Mouse (Mus musculus) urinary bladder, postnatal 10 days (tissue): ENCODE data around the gene Tas2r114.

ENCODE experiments used
- DNase-seq: peaks from one replicate; pipeline ENCODE4 v3.0.0; 2022; ENCODE audit warnings: low spot score

Tas2r114 gene

GRCm38 (mm10) chr6:131689963-131690362, at the start of gene Tas2r114:
Tas2r114 (minus strand) TSS chr6:131690063.
- DNase-seq = no peak

DNA sequence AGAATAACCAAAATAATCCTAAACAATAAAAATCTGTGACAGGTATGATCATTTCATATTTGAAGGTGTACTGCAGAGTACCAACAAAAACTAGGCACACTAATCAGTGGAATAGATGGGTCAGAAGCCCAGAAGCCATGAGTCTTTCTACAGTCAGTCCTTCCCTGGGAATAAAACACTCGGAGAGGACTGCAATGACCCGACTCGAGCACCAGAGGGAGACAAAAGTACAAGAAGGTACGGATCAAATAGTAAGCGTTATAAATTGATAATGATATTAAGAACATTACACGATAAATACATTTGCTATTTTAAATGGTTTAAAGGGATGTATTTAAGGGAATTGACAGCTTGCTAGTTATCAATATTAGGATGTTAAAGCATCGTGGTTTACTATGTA, 22.9 kb upstream of the Tas2r114 start:
- no peak for DNase-seq

DNA sequence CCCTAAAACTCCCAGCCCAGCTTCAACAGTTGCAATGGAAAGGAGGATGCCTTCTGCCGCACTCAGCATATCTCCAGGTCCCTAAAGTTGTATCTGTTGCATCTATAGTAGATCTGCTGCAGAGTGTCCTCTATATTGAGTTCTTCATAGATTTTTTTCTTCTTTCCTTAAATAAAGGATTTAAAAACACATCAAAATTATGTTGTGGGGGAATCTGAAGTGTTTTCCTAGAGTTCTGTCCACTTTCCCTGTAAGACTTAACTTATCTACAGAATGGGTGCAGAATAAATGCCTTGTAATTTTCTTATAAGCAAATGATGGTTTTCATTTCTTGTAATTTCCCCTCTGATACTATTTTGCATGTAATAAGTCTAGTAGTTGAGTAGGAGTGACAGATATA, 2.5 kb downstream of the Tas2r114 start, which contains the start of gene Tas2r105:
TSS of gene Tas2r105 (minus strand) at position 101 of the 400 bp plus-strand sequence.
- DNase-seq = no peak

DNA sequence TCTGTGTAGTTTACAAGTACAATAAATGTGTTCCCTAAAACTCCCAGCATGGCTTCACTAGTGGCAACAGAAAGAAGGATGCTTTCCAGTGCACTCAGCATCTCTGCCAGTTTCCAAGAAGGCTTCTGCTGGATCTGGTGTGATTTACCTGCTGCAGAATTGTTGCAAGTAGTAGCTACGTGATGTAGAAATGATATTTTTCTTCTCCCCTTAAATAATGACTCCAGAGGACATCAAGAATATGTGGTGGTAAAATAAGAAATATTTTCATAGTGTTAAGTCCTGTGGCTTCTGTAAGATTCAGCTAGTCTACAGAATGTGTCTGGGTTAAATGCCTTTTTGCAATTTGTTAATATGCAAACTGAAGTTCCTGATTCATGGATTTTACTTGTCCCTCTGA, 4.2 kb downstream of the Tas2r114 start, which contains the start of gene Tas2r104:
TSS of gene Tas2r104 (minus strand) at position 101 of the 400 bp plus-strand sequence.
- no peak for DNase-seq

- DNase-seq = no peak
Measured at GRCm38 (mm10) chr6:131678786-131679185, 11.1 kb downstream of the Tas2r114 start, which contains the start of gene Tas2r106. Tas2r106 (minus strand) TSS chr6:131678886.

GRCm38 (mm10) chr6:131660049-131660448, 29.8 kb downstream of the Tas2r114 start, which contains the start of gene Tas2r107:
Tas2r107 (minus strand) TSS chr6:131660149.
- no peak for DNase-seq
